Mouse (Mus musculus): ENCODE results near the gene Gm26620.

- TF ChIP-seq CTCF (IDR thresholded peaks at IDR 0.05; ENCODE audit: low read depth) (no peak), EP300 (optimal IDR thresholded peaks at IDR 0.05) (no peak)
Measured at GRCm38 (mm10) chr1:170896651-170897281, 11.9 kb downstream of the Gm26620 start.
